Mouse (Mus musculus) retina, postnatal 7 days (tissue): ENCODE measurements around the gene Nrip3.
A peak's percentile ranks its signal among the peaks of the same experiment; 100 is the strongest.

ENCODE experiments used
- DNase-seq: peaks from one replicate; pipeline ENCODE4 v3.0.0-alpha.2; 2012; ENCODE audit warnings: low read depth, low spot score

The Nrip3 gene

GRCm38 (mm10) chr7:109781470-109782203 is at the start of gene Nrip3:
TSS of gene Nrip3 (minus strand) at chr7:109782025.
- DNase-seq: peak; percentile 59

- no peak for DNase-seq
Observed at GRCm38 (mm10) chr7:109831376-109831775, 49.6 kb upstream of the Nrip3 start.

- DNase-seq: no peak
Observed at GRCm38 (mm10) chr7:109826911-109827310, 45.1 kb upstream of the Nrip3 start.

GRCm38 (mm10) chr7:109825293-109825692 is 43.5 kb upstream of the Nrip3 start:
- no peak for DNase-seq

- no peak for DNase-seq
Observed at GRCm38 (mm10) chr7:109818600-109818999, 36.8 kb upstream of the Nrip3 start.

GRCm38 (mm10) chr7:109817954-109818353 is 36.1 kb upstream of the Nrip3 start:
- no peak for DNase-seq

GRCm38 (mm10) chr7:109813330-109814140 is 31.7 kb upstream of the Nrip3 start:
- DNase-seq: no peak

- DNase-seq: no peak
Observed at GRCm38 (mm10) chr7:109807616-109808485, 26.0 kb upstream of the Nrip3 start.

- no peak for DNase-seq
Observed at GRCm38 (mm10) chr7:109804843-109805242, 23.0 kb upstream of the Nrip3 start.

- no peak for DNase-seq
Observed at GRCm38 (mm10) chr7:109804355-109804754, 22.5 kb upstream of the Nrip3 start.

GRCm38 (mm10) chr7:109803516-109803915 is 21.7 kb upstream of the Nrip3 start:
- DNase-seq: no peak

- DNase-seq: no peak
Observed at GRCm38 (mm10) chr7:109800626-109801025, 18.8 kb upstream of the Nrip3 start.

GRCm38 (mm10) chr7:109799168-109799567 is 17.3 kb upstream of the Nrip3 start:
- no peak for DNase-seq

- no peak for DNase-seq
Observed at GRCm38 (mm10) chr7:109795564-109795963, 13.7 kb upstream of the Nrip3 start.

GRCm38 (mm10) chr7:109794556-109794955 is 12.7 kb upstream of the Nrip3 start:
- no peak for DNase-seq

GRCm38 (mm10) chr7:109792759-109793158 is 10.9 kb upstream of the Nrip3 start:
- peak; percentile 56 for DNase-seq

GRCm38 (mm10) chr7:109790818-109791217 is 9.0 kb upstream of the Nrip3 start:
- no peak for DNase-seq

GRCm38 (mm10) chr7:109787860-109788259 is 6.0 kb upstream of the Nrip3 start:
- no peak for DNase-seq

- DNase-seq: no peak
Observed at GRCm38 (mm10) chr7:109783281-109783680, 1.5 kb upstream of the Nrip3 start.

- no peak for DNase-seq
Observed at GRCm38 (mm10) chr7:109781087-109781469, 747 bp downstream of the Nrip3 start.

GRCm38 (mm10) chr7:109772251-109772650 is 9.6 kb downstream of the Nrip3 start:
- DNase-seq: no peak
